Mouse (Mus musculus) yolk sac, embryonic 10.5 days (tissue): ENCODE measurements around the gene Hpcal4.
A peak's percentile ranks its signal among the peaks of the same experiment; 100 is the strongest.

Experiments
- DNase-seq: peaks from one replicate; pipeline ENCODE4 v3.0.0-alpha.2; 2017; ENCODE audit warnings: low spot score

Gene Hpcal4

GRCm38 (mm10) chr4:123201186-123202093 lies 18.4 kb downstream of the Hpcal4 start, which contains the start of gene Nt5c1a:
Nt5c1a (plus strand) TSS chr4:123201504.
- no peak for DNase-seq

- DNase-seq: no peak
Measured at GRCm38 (mm10) chr4:123202094-123202420, 19.0 kb downstream of the Hpcal4 start.

- DNase-seq: no peak
Measured at GRCm38 (mm10) chr4:123207337-123207736, 24.3 kb downstream of the Hpcal4 start.

GRCm38 (mm10) chr4:123210996-123211395 lies 28.0 kb downstream of the Hpcal4 start:
- DNase-seq: no peak

- DNase-seq: no peak
Measured at GRCm38 (mm10) chr4:123211453-123211852, 28.4 kb downstream of the Hpcal4 start.

- no peak for DNase-seq
Measured at GRCm38 (mm10) chr4:123212330-123212729, 29.3 kb downstream of the Hpcal4 start.

- DNase-seq: no peak
Measured at GRCm38 (mm10) chr4:123213975-123214374, 30.9 kb downstream of the Hpcal4 start.

GRCm38 (mm10) chr4:123215367-123215766 lies 32.3 kb downstream of the Hpcal4 start:
- no peak for DNase-seq

- DNase-seq: no peak
Measured at GRCm38 (mm10) chr4:123216782-123217181, 33.8 kb downstream of the Hpcal4 start.

GRCm38 (mm10) chr4:123219720-123220357 lies 36.8 kb downstream of the Hpcal4 start:
- no peak for DNase-seq

GRCm38 (mm10) chr4:123220637-123221036 lies 37.6 kb downstream of the Hpcal4 start:
- DNase-seq: no peak

- DNase-seq: no peak
Measured at GRCm38 (mm10) chr4:123223309-123223708, 40.3 kb downstream of the Hpcal4 start.

- DNase-seq: peak; percentile 25
Measured at GRCm38 (mm10) chr4:123225718-123226403, 42.8 kb downstream of the Hpcal4 start.

- DNase-seq: no peak
Measured at GRCm38 (mm10) chr4:123227707-123228106, 44.7 kb downstream of the Hpcal4 start.

GRCm38 (mm10) chr4:123228270-123228669 lies 45.2 kb downstream of the Hpcal4 start:
- DNase-seq: no peak

- no peak for DNase-seq
Measured at GRCm38 (mm10) chr4:123229166-123229565, 46.1 kb downstream of the Hpcal4 start.

GRCm38 (mm10) chr4:123232841-123233240 lies 49.8 kb downstream of the Hpcal4 start:
- DNase-seq: no peak

- DNase-seq: no peak
Measured at GRCm38 (mm10) chr4:123233492-123234084, 50.6 kb downstream of the Hpcal4 start, which contains the start of gene Heyl. Heyl (plus strand) TSS chr4:123233556.

- no peak for DNase-seq
Measured at GRCm38 (mm10) chr4:123235835-123236430, 52.9 kb downstream of the Hpcal4 start.

- DNase-seq: no peak
Measured at GRCm38 (mm10) chr4:123236431-123237031, 53.5 kb downstream of the Hpcal4 start.
